Mouse (Mus musculus) lung, embryonic 14.5 days (tissue): ENCODE measurements around the gene Abcb9. TPM values are rescaled to one million over a fixed set of nuclear protein-coding genes. Genes with fewer than 3 reads are reported as not detected.

ENCODE experiments used
- ATAC-seq: fragments of 200-750 bp; cut with Nextera tagmentation; 2 replicates; pipeline ENCODE4 v1.8.0; 2017; ENCODE audit warnings: mild to moderate bottlenecking, moderate TSS enrichment, moderate library complexity; ENCODE audit not compliant: insufficient read depth
- DNase-seq: peaks from one replicate; pipeline ENCODE4 v3.0.0-alpha.2; 2015
- H3K27ac ChIP-seq: fragments of 300-500 bp; sonication (generic); 2 replicates; pipeline ENCODE4 v1.5.1; 2014; ENCODE audit warnings: low read depth, mild to moderate bottlenecking, moderate library complexity
- H3K27me3 ChIP-seq: fragments of 300-500 bp; sonication (generic); 2 replicates; pipeline ENCODE4 v1.6.1; 2014; ENCODE audit warnings: low read length, control low read depth; ENCODE audit not compliant: insufficient read depth
- H3K36me3 ChIP-seq: fragments of 300-500 bp; sonication (generic); 2 replicates; pipeline ENCODE4 v1.6.1; 2014; ENCODE audit warnings: control low read depth; ENCODE audit not compliant: insufficient read depth
- H3K4me1 ChIP-seq: fragments of 300-500 bp; sonication (generic); 2 replicates; pipeline ENCODE4 v1.6.1; 2014; ENCODE audit warnings: antibody characterized with exemption, control low read depth; ENCODE audit not compliant: insufficient read depth
- H3K4me2 ChIP-seq: fragments of 300-500 bp; sonication (generic); 2 replicates; pipeline ENCODE4 v1.6.1; 2014; ENCODE audit warnings: mild to moderate bottlenecking
- H3K4me3 ChIP-seq: fragments of 300-500 bp; sonication (generic); 2 replicates; pipeline ENCODE4 v1.5.1; 2014; ENCODE audit warnings: low read depth, low read length
- H3K9ac ChIP-seq: fragments of 300-500 bp; sonication (generic); 2 replicates; pipeline ENCODE4 v1.6.1; 2014
- H3K9me3 ChIP-seq: fragments of 300-500 bp; sonication (generic); 2 replicates; pipeline ENCODE4 v1.6.1; 2016; ENCODE audit warnings: low read depth, low read length, control low read depth
- CTCF ChIP-seq: IDR thresholded peaks from 2 replicates; pipeline ENCODE4 v1.5.1; 2016; ENCODE audit warnings: antibody characterized with exemption, low read depth
- WGBS: fragments of 180-500 bp; shearing (Covaris S2); extraction: QIAGEN DNeasy Blood & Tissue Kit; methylation state at CpG from one replicate; pipeline ENCODE4 v1.1.7; 2014; 5-methylcytosine and 5-hydroxymethylcytosine counted together
- polyA plus RNA-seq: library from polyadenylated mRNA; unstranded; fragments of >200 nt; fragmentation: Nextera tagmentation; extraction: Ambion mirVana; gene quantifications from 2 replicates; pipeline ENCODE4 v1.2.1, GENCODE M21; 2014

Gene Abcb9
- polyA plus RNA-seq, 1 experiment from 2014 or later, result 0.88 TPM

GRCm38 (mm10) chr5:124115531-124115930 is 19.9 kb upstream of the Abcb9 start:
- WGBS, result 20% methylated on average over 7 of the region's 7 CpGs
- H3K4me3 ChIP-seq, result peak overlapping the region; percentile 94
- ATAC-seq, result no peak
- peaks cover 40% of the 10 kb centered on the region for H3K36me3 ChIP-seq
- H3K27ac ChIP-seq, result peak overlapping the region; percentile 81; the same call in 1 of the 2 replicates
- peak overlapping the region; percentile 98 for H3K4me2 ChIP-seq
- no peak for DNase-seq
- no peaks in the 10 kb centered on the region for H3K27me3 ChIP-seq
- no peaks in the 10 kb centered on the region for H3K9me3 ChIP-seq
- peaks cover 10% of the 10 kb centered on the region; the same call in 1 of the 2 replicates for H3K4me1 ChIP-seq
- peak overlapping the region; percentile 94 for H3K9ac ChIP-seq
- no peak for TF ChIP-seq CTCF

- no peaks in the 10 kb centered on the region for H3K9me3 ChIP-seq
- H3K27ac ChIP-seq, result no peak overlapping the region
- TF ChIP-seq CTCF, result no peak
- peaks cover 10% of the 10 kb centered on the region; the same call in 1 of the 2 replicates for H3K4me1 ChIP-seq
- H3K27me3 ChIP-seq, result no peaks in the 10 kb centered on the region
- 90% methylated on average over 24 of the region's 24 CpGs for WGBS
- ATAC-seq (no peak), DNase-seq (no peak)
- H3K36me3 ChIP-seq, result peaks cover 29% of the 10 kb centered on the region
- H3K9ac ChIP-seq, result no peak overlapping the region
- H3K4me3 ChIP-seq, result no peak overlapping the region
- H3K4me2 ChIP-seq, result no peak overlapping the region
These were observed 18.9 kb upstream of the Abcb9 start for GRCm38 (mm10) chr5:124114276-124115025.

GRCm38 (mm10) chr5:124113030-124113429 is 17.4 kb upstream of the Abcb9 start:
- 12% methylated on average over 14 of the region's 14 CpGs for WGBS
- DNase-seq (peak; percentile 58), ATAC-seq (no peak)
- Histone ChIP-seq H3K4me2 (peak overlapping the region; percentile 94), H3K27me3 (no peaks in the 10 kb centered on the region), H3K9ac (peak overlapping the region; percentile 64), H3K27ac (peak overlapping the region; percentile 63), H3K36me3 (peaks cover 14% of the 10 kb centered on the region; the same call in 1 of the 2 replicates), H3K4me1 (peaks cover 10% of the 10 kb centered on the region; the same call in 1 of the 2 replicates), H3K9me3 (no peaks in the 10 kb centered on the region), H3K4me3 (peak overlapping the region; percentile 85)
- peak; percentile 61 for TF ChIP-seq CTCF

- Histone ChIP-seq H3K4me1 (peaks cover 10% of the 10 kb centered on the region; the same call in 1 of the 2 replicates), H3K4me2 (peak overlapping the region; percentile 94), H3K9me3 (no peaks in the 10 kb centered on the region), H3K9ac (peak overlapping the region; percentile 64), H3K27ac (peak overlapping the region; percentile 63), H3K27me3 (no peaks in the 10 kb centered on the region), H3K4me3 (peak overlapping the region; percentile 85), H3K36me3 (peaks cover 10% of the 10 kb centered on the region; the same call in 1 of the 2 replicates)
- 1% methylated on average over 18 of the region's 18 CpGs for WGBS
- no peak for ATAC-seq
- DNase-seq, result peak; percentile 30
- TF ChIP-seq CTCF, result no peak
These were observed 16.9 kb upstream of the Abcb9 start for GRCm38 (mm10) chr5:124112531-124112930.

- Histone ChIP-seq H3K9ac (peak within 1 kb of the TSS; percentile 64), H3K9me3 (no peaks in the 10 kb centered on the region), H3K27me3 (no peaks in the 10 kb centered on the region), H3K4me1 (peaks cover 5% of the 10 kb centered on the region; the same call in 1 of the 2 replicates), H3K4me2 (peak within 1 kb of the TSS; percentile 94), H3K27ac (peak within 1 kb of the TSS; percentile 85), H3K36me3 (peaks cover 5% of the 10 kb centered on the region; the same call in 1 of the 2 replicates), H3K4me3 (peak within 1 kb of the TSS; percentile 85)
- WGBS, result under 1% methylated on average over 66 of the region's 66 CpGs
- peak; percentile 98 for DNase-seq
- peak; percentile 57 for TF ChIP-seq CTCF
- ATAC-seq, result peak; percentile 98
These were observed 16.3 kb upstream of the Abcb9 start, which contains the start of gene Ogfod2 for GRCm38 (mm10) chr5:124111742-124112497. TSS of gene Ogfod2 (plus strand) at chr5:124112297.

GRCm38 (mm10) chr5:124111077-124111741 is 15.6 kb upstream of the Abcb9 start:
- DNase-seq (peak; percentile 60), ATAC-seq (no peak)
- Histone ChIP-seq H3K9ac (peak overlapping the region; percentile 64), H3K4me3 (peak overlapping the region; percentile 85), H3K27ac (peak overlapping the region; percentile 54; the same call in 1 of the 2 replicates), H3K4me2 (peak overlapping the region; percentile 94), H3K9me3 (no peaks in the 10 kb centered on the region), H3K36me3 (peaks cover 5% of the 10 kb centered on the region; the same call in 1 of the 2 replicates), H3K27me3 (no peaks in the 10 kb centered on the region), H3K4me1 (0 out of 2 replicates have a peak, but pooled peaks cover 3% of the 10 kb centered on the region)
- 19% methylated on average over 17 of the region's 17 CpGs for WGBS
- peak; percentile 86 for TF ChIP-seq CTCF
